Mouse (Mus musculus): ENCODE data around the gene Dock9. TPM values are rescaled to one million over a fixed set of nuclear protein-coding genes. Genes with fewer than 3 reads are reported as not detected.

Dock9 gene
- polyA plus RNA-seq, 1 experiment from 2014 or later = 4.2 TPM

DNA sequence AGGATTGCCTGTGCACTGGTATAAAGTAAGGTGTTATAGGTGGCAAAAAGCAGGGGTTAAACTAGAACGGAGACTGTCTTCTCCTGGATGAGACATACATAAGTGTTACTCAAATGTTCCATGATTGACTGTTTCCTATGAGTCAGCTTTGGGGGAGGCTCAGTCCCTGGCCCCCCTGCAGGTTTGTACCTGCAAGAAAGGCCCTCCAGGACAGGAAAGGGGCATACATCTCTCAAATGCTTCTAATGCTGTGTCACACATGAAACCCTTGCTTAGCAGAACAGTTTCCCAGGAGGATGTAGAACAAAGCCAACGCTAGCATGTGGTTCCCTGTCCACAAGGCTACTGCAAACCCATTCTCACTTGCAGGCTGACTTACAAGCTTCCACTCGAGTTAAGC, 87.5 kb downstream of the Dock9 start:
- Histone ChIP-seq H3K9ac (ENCODE audit: low read length) (no peak overlapping the region), H3K9me3 (ENCODE audit: control insufficient read depth, low read length) (no peaks in the 10 kb centered on the region), H3K4me3 (ENCODE audit: low read depth, low read length) (no peak overlapping the region), H3K4me2 (ENCODE audit: low read depth, low read length, severe bottlenecking) (no peak overlapping the region), H3K4me1 (replicated peaks; ENCODE audit: control insufficient read depth, insufficient read depth, low read length) (peaks cover 13% of the 10 kb centered on the region; the same call in 1 of the 2 replicates), H3K27me3 (ENCODE audit: control insufficient read depth, insufficient read depth, low read length) (no peaks in the 10 kb centered on the region), H3K36me3 (ENCODE audit: control insufficient read depth, insufficient read depth, low read length) (no peaks in the 10 kb centered on the region), H3K27ac (ENCODE audit: low read depth, low read length) (no peak overlapping the region)
- WGBS = 78% methylated on average over 3 of the region's 3 CpGs
- DNase-seq (ENCODE audit: low spot score) (no peak), ATAC-seq (replicated peaks; ENCODE audit: low FRiP score) (no peak)

DNA sequence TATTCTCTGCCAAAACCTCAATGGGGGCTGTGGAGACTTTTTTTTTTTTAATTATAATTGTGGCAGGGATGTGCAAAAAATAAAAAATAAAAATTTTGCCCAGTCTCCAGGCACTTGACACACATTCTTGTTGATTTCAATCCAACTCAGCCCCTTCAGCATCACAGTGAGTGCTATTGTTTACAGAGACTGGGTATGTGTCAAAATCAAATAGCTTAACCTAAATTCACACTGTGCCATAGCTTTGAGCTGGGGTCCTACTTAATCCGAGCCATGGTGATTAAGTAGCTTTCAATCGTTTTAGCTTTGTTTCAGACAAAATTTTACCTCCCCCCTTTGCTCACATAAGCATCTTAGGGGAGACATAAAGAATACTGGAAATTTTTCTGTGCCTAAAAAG, 89.4 kb downstream of the Dock9 start:
- no peaks in the 10 kb centered on the region for H3K27me3 ChIP-seq (ENCODE audit: control insufficient read depth, insufficient read depth, low read length)
- DNase-seq (ENCODE audit: low spot score) (no peak), ATAC-seq (replicated peaks; ENCODE audit: low FRiP score) (peak; percentile 56; the same call in 1 of the 2 replicates)
- no peaks in the 10 kb centered on the region for H3K9me3 ChIP-seq (ENCODE audit: control insufficient read depth, low read length)
- WGBS = 12% methylated on average over 2 of the region's 2 CpGs
- H3K4me1 ChIP-seq (replicated peaks; ENCODE audit: control insufficient read depth, insufficient read depth, low read length) = peaks cover 3% of the 10 kb centered on the region; the same call in 1 of the 2 replicates
- no peaks in the 10 kb centered on the region for H3K36me3 ChIP-seq (ENCODE audit: control insufficient read depth, insufficient read depth, low read length)
- no peak overlapping the region for H3K9ac ChIP-seq (ENCODE audit: low read length)
- H3K4me2 ChIP-seq (ENCODE audit: low read depth, low read length, severe bottlenecking) = no peak overlapping the region
- H3K27ac ChIP-seq (ENCODE audit: low read depth, low read length) = no peak overlapping the region
- H3K4me3 ChIP-seq (ENCODE audit: low read depth, low read length) = no peak overlapping the region

DNA sequence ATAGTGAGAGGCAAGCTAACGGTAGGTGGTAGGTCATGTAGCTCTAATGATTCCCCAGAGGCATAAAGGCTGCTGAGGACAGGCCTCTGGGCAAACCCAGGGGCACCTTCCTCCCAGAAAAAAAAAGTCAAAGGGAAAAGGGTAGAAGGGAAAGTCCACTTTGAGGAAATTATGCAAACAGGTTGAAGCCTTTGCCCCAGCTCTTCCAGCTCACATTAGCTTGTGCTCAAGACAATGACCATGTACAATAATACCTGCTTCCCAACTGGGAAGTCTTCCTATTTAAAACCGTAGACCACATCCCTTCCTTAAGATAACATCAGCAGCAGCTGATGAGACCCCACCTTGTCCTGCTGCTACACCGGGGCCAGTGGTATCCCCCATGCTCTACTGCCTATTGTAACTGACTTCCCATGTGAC, 91.1 kb downstream of the Dock9 start:
- Histone ChIP-seq H3K4me1 (replicated peaks; ENCODE audit: control insufficient read depth, insufficient read depth, low read length) (no peaks in the 10 kb centered on the region; the same call in 1 of the 2 replicates), H3K4me2 (ENCODE audit: low read depth, low read length, severe bottlenecking) (no peak overlapping the region), H3K9ac (ENCODE audit: low read length) (no peak overlapping the region), H3K27ac (ENCODE audit: low read depth, low read length) (no peak overlapping the region), H3K4me3 (ENCODE audit: low read depth, low read length) (no peak overlapping the region), H3K27me3 (ENCODE audit: control insufficient read depth, insufficient read depth, low read length) (no peaks in the 10 kb centered on the region), H3K36me3 (ENCODE audit: control insufficient read depth, insufficient read depth, low read length) (no peaks in the 10 kb centered on the region), H3K9me3 (ENCODE audit: control insufficient read depth, low read length) (no peaks in the 10 kb centered on the region)
- ATAC-seq (replicated peaks; ENCODE audit: low FRiP score) (no peak), DNase-seq (ENCODE audit: low spot score) (no peak)
- 77% methylated on average over 3 of the region's 3 CpGs for WGBS

DNA sequence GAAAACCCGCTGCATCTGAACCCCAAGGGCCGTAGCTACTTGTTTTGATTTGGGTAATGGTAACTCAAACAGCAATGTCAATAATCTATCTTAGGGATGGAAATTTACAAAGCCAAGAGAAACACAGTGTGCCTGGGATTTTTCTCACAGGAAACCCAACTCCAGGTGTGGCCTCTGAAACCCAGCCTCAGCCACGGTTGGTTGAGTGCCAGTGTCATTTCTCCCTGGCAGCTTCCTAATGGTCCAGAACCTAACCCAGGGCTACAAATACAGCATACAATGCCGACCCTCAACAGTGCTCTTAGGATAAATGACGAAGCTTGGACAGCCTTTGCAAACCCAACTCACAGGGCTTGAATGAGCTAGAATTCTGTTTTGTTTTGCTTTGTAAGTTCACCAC, 92.0 kb downstream of the Dock9 start:
- Histone ChIP-seq H3K4me3 (ENCODE audit: low read depth, low read length) (no peak overlapping the region), H3K9ac (ENCODE audit: low read length) (no peak overlapping the region), H3K9me3 (ENCODE audit: control insufficient read depth, low read length) (no peaks in the 10 kb centered on the region), H3K36me3 (ENCODE audit: control insufficient read depth, insufficient read depth, low read length) (no peaks in the 10 kb centered on the region), H3K4me1 (replicated peaks; ENCODE audit: control insufficient read depth, insufficient read depth, low read length) (no peaks in the 10 kb centered on the region; the same call in 1 of the 2 replicates), H3K27ac (ENCODE audit: low read depth, low read length) (no peak overlapping the region), H3K4me2 (ENCODE audit: low read depth, low read length, severe bottlenecking) (no peak overlapping the region), H3K27me3 (ENCODE audit: control insufficient read depth, insufficient read depth, low read length) (no peaks in the 10 kb centered on the region)
- WGBS = 82% methylated on average over 5 of the region's 5 CpGs
- ATAC-seq (replicated peaks; ENCODE audit: low FRiP score) = no peak
- DNase-seq (ENCODE audit: low spot score) = no peak

DNA sequence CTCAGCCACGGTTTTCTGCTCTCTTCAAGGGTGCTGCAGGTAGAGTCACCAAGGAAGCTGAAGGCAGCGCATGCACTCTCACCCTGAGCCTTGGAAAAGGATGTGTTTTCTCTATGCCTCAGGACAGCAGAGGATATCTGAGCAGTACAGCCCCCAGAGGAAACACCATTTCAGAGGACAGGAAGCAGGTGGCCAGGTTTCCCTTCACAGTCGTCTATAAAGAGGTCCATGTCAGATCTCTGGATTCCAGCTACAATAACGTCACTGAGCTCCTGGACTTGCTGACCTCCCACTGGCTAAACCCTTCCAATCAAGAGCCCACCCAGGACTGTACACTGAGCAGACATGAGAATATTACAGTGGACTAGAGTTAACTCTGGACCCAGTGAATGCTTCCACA, 95.1 kb downstream of the Dock9 start:
- DNase-seq (ENCODE audit: low spot score) = no peak
- WGBS = 62% methylated on average over 4 of the region's 4 CpGs
- Histone ChIP-seq H3K9ac (ENCODE audit: low read length) (no peak overlapping the region), H3K27ac (ENCODE audit: low read depth, low read length) (no peak overlapping the region), H3K4me3 (ENCODE audit: low read depth, low read length) (no peak overlapping the region), H3K4me1 (replicated peaks; ENCODE audit: control insufficient read depth, insufficient read depth, low read length) (peaks cover 6% of the 10 kb centered on the region; the same call in 1 of the 2 replicates), H3K36me3 (ENCODE audit: control insufficient read depth, insufficient read depth, low read length) (no peaks in the 10 kb centered on the region), H3K27me3 (ENCODE audit: control insufficient read depth, insufficient read depth, low read length) (no peaks in the 10 kb centered on the region), H3K4me2 (ENCODE audit: low read depth, low read length, severe bottlenecking) (no peak overlapping the region), H3K9me3 (ENCODE audit: control insufficient read depth, low read length) (no peaks in the 10 kb centered on the region)
- no peak for ATAC-seq (replicated peaks; ENCODE audit: low FRiP score)

DNA sequence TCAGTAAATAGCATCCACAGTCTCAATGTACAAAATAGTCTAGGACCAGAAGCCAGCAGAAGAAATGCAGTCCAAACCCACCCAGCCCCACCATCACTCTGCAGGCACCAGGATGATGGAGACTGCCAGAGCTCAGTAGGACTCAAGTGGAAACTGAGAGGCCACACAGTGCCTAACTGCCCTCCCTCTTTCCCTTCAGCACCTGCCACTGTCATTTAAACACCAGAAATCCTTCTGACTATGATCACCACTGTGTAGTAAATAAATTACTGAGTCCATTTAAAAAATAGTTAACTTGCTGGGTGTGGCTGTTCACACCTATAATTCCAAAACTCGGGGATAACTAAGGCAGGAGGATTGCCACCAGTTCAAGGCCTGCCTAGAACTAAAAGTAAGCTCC, 97.6 kb downstream of the Dock9 start:
- no peak for ATAC-seq (replicated peaks; ENCODE audit: low FRiP score)
- Histone ChIP-seq H3K4me1 (replicated peaks; ENCODE audit: control insufficient read depth, insufficient read depth, low read length) (peaks cover 11% of the 10 kb centered on the region; the same call in 1 of the 2 replicates), H3K4me3 (ENCODE audit: low read depth, low read length) (no peak overlapping the region), H3K27me3 (ENCODE audit: control insufficient read depth, insufficient read depth, low read length) (no peaks in the 10 kb centered on the region), H3K9me3 (ENCODE audit: control insufficient read depth, low read length) (no peaks in the 10 kb centered on the region), H3K4me2 (ENCODE audit: low read depth, low read length, severe bottlenecking) (no peak overlapping the region), H3K36me3 (ENCODE audit: control insufficient read depth, insufficient read depth, low read length) (no peaks in the 10 kb centered on the region), H3K9ac (ENCODE audit: low read length) (no peak overlapping the region), H3K27ac (ENCODE audit: low read depth, low read length) (no peak overlapping the region)
- WGBS = 86% methylated on average over 1 of the region's 1 CpGs
- no peak for DNase-seq (ENCODE audit: low spot score)

DNA sequence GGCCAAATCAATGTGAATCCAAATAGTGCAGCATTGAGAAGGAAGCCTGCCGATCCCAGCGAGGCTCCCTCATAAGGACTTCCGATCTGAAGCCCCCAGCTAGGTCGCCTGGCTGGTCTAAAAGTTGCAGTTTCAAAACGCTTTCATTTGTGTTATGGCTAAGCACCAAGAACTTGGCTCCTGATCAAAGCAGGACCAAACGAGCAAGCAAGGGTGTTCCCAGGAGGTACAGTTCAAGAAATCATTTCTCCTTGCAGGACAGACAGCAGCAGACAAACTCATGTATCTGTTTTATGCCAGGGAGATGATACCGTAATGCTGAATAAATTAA, 99.1 kb downstream of the Dock9 start:
- Histone ChIP-seq H3K9ac (ENCODE audit: low read length) (peak overlapping the region; percentile 51), H3K27ac (ENCODE audit: low read depth, low read length) (no peak overlapping the region; the same call in 1 of the 2 replicates), H3K4me2 (ENCODE audit: low read depth, low read length, severe bottlenecking) (peak overlapping the region; percentile 44), H3K27me3 (ENCODE audit: control insufficient read depth, insufficient read depth, low read length) (no peaks in the 10 kb centered on the region), H3K4me3 (ENCODE audit: low read depth, low read length) (peak overlapping the region; percentile 15), H3K36me3 (ENCODE audit: control insufficient read depth, insufficient read depth, low read length) (no peaks in the 10 kb centered on the region), H3K4me1 (replicated peaks; ENCODE audit: control insufficient read depth, insufficient read depth, low read length) (peaks cover 11% of the 10 kb centered on the region; the same call in 1 of the 2 replicates), H3K9me3 (ENCODE audit: control insufficient read depth, low read length) (no peaks in the 10 kb centered on the region)
- 16% methylated on average over 7 of the region's 7 CpGs for WGBS
- no peak for ATAC-seq (replicated peaks; ENCODE audit: low FRiP score)
- no peak for DNase-seq (ENCODE audit: low spot score)

DNA sequence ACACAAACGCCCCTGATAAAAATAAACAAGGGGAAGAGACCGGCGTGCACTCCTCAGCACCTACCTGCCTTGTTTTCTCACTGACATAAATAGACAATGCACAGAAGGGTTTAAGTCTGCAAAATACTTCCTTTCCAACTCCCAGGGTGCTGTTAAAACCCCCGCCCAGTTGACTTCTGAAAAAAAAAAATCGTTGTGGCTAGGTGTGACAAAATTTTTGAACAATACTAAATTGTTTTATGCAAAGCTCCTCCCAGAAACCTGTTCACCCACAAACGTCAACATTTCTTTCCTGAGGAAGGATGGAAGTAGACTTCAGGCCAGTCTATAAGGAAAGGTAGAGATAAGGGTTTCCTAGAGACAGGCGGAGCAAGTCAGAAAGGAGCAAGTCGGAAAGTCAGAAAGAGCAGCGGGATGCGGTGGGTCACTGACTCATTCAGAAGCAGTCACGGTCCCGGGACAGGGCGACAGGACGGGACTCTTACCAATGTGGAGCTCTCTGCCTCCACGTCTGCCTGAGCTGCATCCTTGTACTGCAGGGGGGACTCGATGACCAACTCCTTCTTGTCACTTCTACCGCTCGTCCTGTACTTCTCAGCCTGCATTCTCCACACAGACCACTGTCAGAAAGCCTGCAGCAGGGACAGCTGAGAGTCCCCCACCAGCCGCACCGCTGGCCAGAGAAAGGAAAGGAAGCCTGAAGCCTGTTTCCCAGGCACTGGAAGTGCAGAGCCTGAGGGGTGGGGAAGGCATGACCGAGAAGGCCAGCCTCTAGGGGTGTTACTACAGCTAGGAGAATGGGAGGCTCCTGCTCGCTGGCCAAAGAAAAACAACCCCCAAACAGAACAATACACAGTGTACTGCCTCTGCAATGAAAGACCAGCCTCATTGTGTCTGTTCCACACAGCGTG, 99.7 kb downstream of the Dock9 start:
- Histone ChIP-seq H3K27me3 (ENCODE audit: control insufficient read depth, insufficient read depth, low read length) (no peaks in the 10 kb centered on the region), H3K9ac (ENCODE audit: low read length) (peak overlapping the region; percentile 51), H3K4me3 (ENCODE audit: low read depth, low read length) (peak overlapping the region; percentile 15), H3K4me1 (replicated peaks; ENCODE audit: control insufficient read depth, insufficient read depth, low read length) (peaks cover 11% of the 10 kb centered on the region; the same call in 1 of the 2 replicates), H3K27ac (ENCODE audit: low read depth, low read length) (no peak overlapping the region; the same call in 1 of the 2 replicates), H3K36me3 (ENCODE audit: control insufficient read depth, insufficient read depth, low read length) (no peaks in the 10 kb centered on the region), H3K4me2 (ENCODE audit: low read depth, low read length, severe bottlenecking) (peak overlapping the region; percentile 44), H3K9me3 (ENCODE audit: control insufficient read depth, low read length) (no peaks in the 10 kb centered on the region)
- WGBS = 10% methylated on average over 23 of the region's 23 CpGs
- DNase-seq (ENCODE audit: low spot score) (peak; percentile 59), ATAC-seq (replicated peaks; ENCODE audit: low FRiP score) (peak; percentile 74)

Measured in forebrain, embryonic 11.5 days (tissue).